Mouse (Mus musculus) limb, embryonic 14.5 days (tissue): ENCODE results near the gene Itsn2. TPM values are rescaled to one million over a fixed set of nuclear protein-coding genes. Genes with fewer than 3 reads are reported as not detected.

ENCODE experiments used
- ATAC-seq: fragments of 200-750 bp; cut with Nextera tagmentation; 2 replicates; pipeline ENCODE4 v1.8.0; 2017; ENCODE audit warnings: low read depth, moderate number of reproducible peaks, moderate TSS enrichment; ENCODE audit not compliant: low FRiP score
- DNase-seq: peaks from one replicate; pipeline ENCODE4 v3.0.0-alpha.2; 2015; ENCODE audit warnings: low spot score
- H3K27ac ChIP-seq: fragments of 300-500 bp; sonication (generic); replicated peaks from 2 replicates; pipeline ENCODE4 v1.5.1; 2014; ENCODE audit warnings: low read depth, mild to moderate bottlenecking, low read length, moderate library complexity, mixed read lengths
- H3K27me3 ChIP-seq: fragments of 300-500 bp; sonication (generic); 2 replicates; pipeline ENCODE4 v1.6.1; 2014; ENCODE audit warnings: low read length, mixed read lengths; ENCODE audit not compliant: control insufficient read depth, insufficient read depth
- H3K36me3 ChIP-seq: fragments of 300-500 bp; sonication (generic); 2 replicates; pipeline ENCODE4 v1.6.1; 2014; ENCODE audit warnings: mild to moderate bottlenecking, low read length, moderate library complexity, mixed read lengths; ENCODE audit not compliant: control insufficient read depth, insufficient read depth
- H3K4me1 ChIP-seq: fragments of 300-500 bp; sonication (generic); 2 replicates; pipeline ENCODE4 v1.6.1; 2014; ENCODE audit warnings: antibody characterized with exemption, low read length, mixed read lengths; ENCODE audit not compliant: control insufficient read depth, insufficient read depth
- H3K4me2 ChIP-seq: fragments of 300-500 bp; sonication (generic); replicated peaks from 2 replicates; pipeline ENCODE4 v1.6.1; 2014; ENCODE audit warnings: low read depth, mild to moderate bottlenecking, low read length, moderate library complexity; ENCODE audit not compliant: severe bottlenecking
- H3K4me3 ChIP-seq: fragments of 300-500 bp; sonication (generic); replicated peaks from 2 replicates; pipeline ENCODE4 v1.5.1; 2014; ENCODE audit warnings: low read length
- H3K9ac ChIP-seq: fragments of 300-500 bp; sonication (generic); 2 replicates; pipeline ENCODE4 v1.6.1; 2014; ENCODE audit warnings: mild to moderate bottlenecking, low read depth, low read length, moderate library complexity; ENCODE audit not compliant: severe bottlenecking
- H3K9me3 ChIP-seq: fragments of 300-500 bp; sonication (generic); 2 replicates; pipeline ENCODE4 v1.6.1; 2016; ENCODE audit warnings: low read length; ENCODE audit not compliant: control insufficient read depth
- POLR2A ChIP-seq: fragments of 200-500 bp; IDR thresholded peaks from 2 replicates; pipeline ENCODE4 v1.8.0; 2012; ENCODE audit warnings: inconsistent platforms, mild to moderate bottlenecking, moderate library complexity, borderline replicate concordance; ENCODE audit not compliant: insufficient read depth, insufficient read length; ENCODE audit errors: extremely low read depth
- WGBS: fragments of 180-500 bp; shearing (Covaris S2); extraction: QIAGEN DNeasy Blood & Tissue Kit; methylation state at CpG from one replicate; pipeline ENCODE4 v1.1.7; 2014; 5-methylcytosine and 5-hydroxymethylcytosine counted together
- polyA plus RNA-seq, 2 experiments: library from polyadenylated mRNA; depleted of rRNA in 1 of 2; stranded (reverse) in 1 of 2; unstranded in 1 of 2; fragments of >200 nt; fragmentation: Nextera tagmentation in 1 of 2; extraction: Ambion mirVana in 1 of 2; gene quantifications; 2 replicates each; pipeline versions ENCODE4 v1.2.1 to v1.2.3; 2012 to 2014

Itsn2 gene
- polyA plus RNA-seq, 2 experiments: 31.1 to 49.3 TPM

- no peak overlapping the region for H3K9ac ChIP-seq
- no peaks in the 10 kb centered on the region for H3K27me3 ChIP-seq
- ATAC-seq (peak; percentile 40), DNase-seq (peak; percentile 56)
- no peak overlapping the region for H3K27ac ChIP-seq
- H3K9me3 ChIP-seq: no peaks in the 10 kb centered on the region
- no peak for TF ChIP-seq POLR2A
- 65% methylated on average over 3 of the region's 3 CpGs for WGBS
- H3K4me2 ChIP-seq: no peak overlapping the region
- peaks cover 1% of the 10 kb centered on the region; the same call in 1 of the 2 replicates for H3K4me1 ChIP-seq
- no peak overlapping the region for H3K4me3 ChIP-seq
- H3K36me3 ChIP-seq: no peaks in the 10 kb centered on the region
Measured at GRCm38 (mm10) chr12:4588603-4589002, 3.8 kb upstream of the Itsn2 start.

- no peak for TF ChIP-seq POLR2A
- Histone ChIP-seq H3K27ac (no peak overlapping the region), H3K4me3 (peak overlapping the region; percentile 66; the same call in 1 of the 2 replicates), H3K4me1 (peaks cover 8% of the 10 kb centered on the region), H3K9ac (peak overlapping the region; percentile 94; the same call in 1 of the 2 replicates), H3K4me2 (peak overlapping the region; percentile 77), H3K9me3 (no peaks in the 10 kb centered on the region), H3K36me3 (no peaks in the 10 kb centered on the region), H3K27me3 (no peaks in the 10 kb centered on the region)
- ATAC-seq (no peak), DNase-seq (no peak)
- 69% methylated on average over 6 of the region's 6 CpGs for WGBS
Measured at GRCm38 (mm10) chr12:4592025-4592424, 413 bp upstream of the Itsn2 start.

DNA sequence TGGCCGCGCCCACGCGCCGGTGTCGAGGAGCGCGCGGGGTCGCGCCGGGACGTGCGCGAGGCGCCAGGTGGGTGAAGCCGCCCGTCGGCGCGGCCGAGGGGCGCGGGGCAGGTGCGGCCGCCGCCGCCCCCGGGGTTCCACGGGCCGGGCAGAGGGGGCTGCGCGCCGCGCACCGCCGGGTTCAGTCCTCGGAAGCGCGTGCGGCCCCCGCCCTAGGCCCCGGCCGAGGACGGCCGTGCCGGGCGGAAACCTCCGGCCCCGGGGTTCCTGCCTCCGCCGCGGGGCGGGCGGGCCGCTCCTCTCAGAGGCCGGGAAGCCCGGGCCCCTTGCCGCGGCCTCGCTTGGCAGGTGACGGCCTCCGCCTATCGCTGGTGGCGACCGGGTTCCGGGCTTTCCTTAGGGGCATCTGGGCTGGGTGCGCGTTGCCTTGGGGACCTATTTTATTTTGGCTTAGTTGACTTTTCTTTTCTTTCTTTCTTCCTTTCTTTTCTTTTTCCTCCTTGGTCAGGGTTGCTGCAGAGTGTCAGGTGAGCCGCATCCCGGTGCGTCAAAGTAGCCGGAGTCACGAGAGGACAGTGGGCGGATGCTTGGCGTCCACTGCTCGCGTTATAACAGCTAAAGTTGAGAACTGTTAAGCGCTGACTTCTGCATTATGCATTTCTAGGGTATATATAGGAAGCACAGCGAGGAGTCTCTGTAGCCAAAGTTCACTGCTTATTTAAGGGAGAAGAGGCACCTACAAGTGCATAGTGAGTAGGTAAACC, 910 bp downstream of the Itsn2 start:
- H3K4me3 ChIP-seq: peak overlapping the region; percentile 66
- peak overlapping the region; percentile 77 for H3K4me2 ChIP-seq
- H3K9ac ChIP-seq: peak overlapping the region; percentile 94
- TF ChIP-seq POLR2A: 0 out of 2 replicates have a peak, but pooled peaks have one; percentile 7
- no peaks in the 10 kb centered on the region for H3K9me3 ChIP-seq
- ATAC-seq (peak; percentile 75), DNase-seq (peak; percentile 19)
- H3K36me3 ChIP-seq: no peaks in the 10 kb centered on the region
- H3K4me1 ChIP-seq: peaks cover 8% of the 10 kb centered on the region
- H3K27me3 ChIP-seq: no peaks in the 10 kb centered on the region
- WGBS: under 1% methylated on average over 41 of the region's 80 CpGs
- peak overlapping the region; percentile 81 for H3K27ac ChIP-seq

DNA sequence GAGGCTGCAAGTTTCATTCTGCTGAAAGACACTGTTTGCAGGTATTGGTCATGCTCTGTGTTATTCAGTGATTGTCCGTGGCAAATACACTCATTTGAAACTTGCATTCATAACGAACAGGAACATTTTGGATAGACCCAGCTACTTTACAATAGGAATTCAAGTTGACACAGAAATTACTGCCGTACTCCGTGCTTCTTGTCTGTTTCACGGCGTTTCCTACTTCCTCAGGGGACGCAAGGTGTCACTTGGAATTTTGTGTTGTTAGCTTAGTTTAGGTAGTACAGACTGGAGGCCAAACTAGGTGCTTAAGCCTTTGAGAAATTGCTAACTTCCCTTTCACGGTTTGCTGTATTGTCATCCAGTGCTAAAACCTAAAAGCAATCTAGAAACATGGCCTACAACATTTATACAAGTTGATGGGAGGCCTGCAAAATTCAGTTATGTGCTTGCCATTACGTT, 1.5 kb downstream of the Itsn2 start:
- Histone ChIP-seq H3K4me3 (peak overlapping the region; percentile 66), H3K27me3 (no peaks in the 10 kb centered on the region), H3K4me2 (peak overlapping the region; percentile 77), H3K4me1 (peaks cover 8% of the 10 kb centered on the region), H3K9me3 (no peaks in the 10 kb centered on the region), H3K36me3 (no peaks in the 10 kb centered on the region), H3K9ac (0 out of 2 replicates have a peak overlapping the region, but pooled peaks have one; percentile 94), H3K27ac (no peak overlapping the region)
- TF ChIP-seq POLR2A: no peak
- DNase-seq (no peak), ATAC-seq (no peak)
- WGBS: 56% methylated on average over 9 of the region's 9 CpGs

DNA sequence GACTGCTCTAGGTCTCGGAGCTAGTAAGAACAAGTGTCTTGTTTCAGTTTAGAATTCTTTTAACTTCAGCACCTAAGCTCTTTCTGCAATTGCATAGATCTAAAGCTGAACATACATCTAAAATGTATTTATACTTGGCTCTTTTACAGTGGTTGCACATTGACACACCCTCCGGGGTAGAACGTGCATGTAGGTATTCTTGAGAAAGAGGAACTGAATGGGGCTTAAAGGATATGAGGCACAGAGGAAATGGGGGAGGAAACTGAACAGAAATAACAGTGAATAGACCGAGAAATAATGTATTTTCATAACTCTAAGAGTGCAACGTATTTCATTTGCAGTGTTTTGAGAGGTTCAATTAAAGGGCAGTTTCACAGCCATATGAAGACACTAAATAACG, 2.6 kb downstream of the Itsn2 start:
- no peak overlapping the region for H3K4me2 ChIP-seq
- ATAC-seq: no peak
- 71% methylated on average over 6 of the region's 6 CpGs for WGBS

More for the DNA sequence above, 2.6 kb downstream of the Itsn2 start:
- Histone ChIP-seq H3K4me1 (peaks cover 8% of the 10 kb centered on the region), H3K27me3 (no peaks in the 10 kb centered on the region), H3K27ac (no peak overlapping the region), H3K4me3 (no peak overlapping the region), H3K36me3 (no peaks in the 10 kb centered on the region), H3K9ac (no peak overlapping the region), H3K9me3 (no peaks in the 10 kb centered on the region)
- DNase-seq: no peak
- TF ChIP-seq POLR2A: no peak
